Mouse (Mus musculus) ovary, postnatal 36 days (tissue): ENCODE results near the gene Dglucy.
A peak's percentile ranks its signal among the peaks of the same experiment; 100 is the strongest.

Experiments used
- DNase-seq: peaks from one replicate; pipeline ENCODE4 v3.0.0; 2022; ENCODE audit warnings: low spot score, mixed read lengths

The Dglucy gene

GRCm38 (mm10) chr12:100885585-100885984, 106.7 kb downstream of the Dglucy start:
- DNase-seq, result no peak

- DNase-seq, result no peak
Measured at GRCm38 (mm10) chr12:100886877-100887276, 108.0 kb downstream of the Dglucy start.

- DNase-seq, result peak; percentile 21
Measured at GRCm38 (mm10) chr12:100887801-100888258, 109.0 kb downstream of the Dglucy start.

GRCm38 (mm10) chr12:100890548-100890947, 111.7 kb downstream of the Dglucy start:
- no peak for DNase-seq

GRCm38 (mm10) chr12:100895504-100895903, 116.6 kb downstream of the Dglucy start:
- no peak for DNase-seq

GRCm38 (mm10) chr12:100896661-100897060, 117.8 kb downstream of the Dglucy start:
- no peak for DNase-seq

GRCm38 (mm10) chr12:100897736-100898650, 119.1 kb downstream of the Dglucy start:
- no peak for DNase-seq

- DNase-seq, result no peak
Measured at GRCm38 (mm10) chr12:100899111-100899640, 120.3 kb downstream of the Dglucy start.

GRCm38 (mm10) chr12:100900901-100901300, 122.0 kb downstream of the Dglucy start:
- DNase-seq, result no peak

- DNase-seq, result no peak
Measured at GRCm38 (mm10) chr12:100901386-100901785, 122.5 kb downstream of the Dglucy start.

GRCm38 (mm10) chr12:100903761-100904160, 124.9 kb downstream of the Dglucy start:
- no peak for DNase-seq

GRCm38 (mm10) chr12:100906861-100907260, 128.0 kb downstream of the Dglucy start:
- DNase-seq, result no peak

GRCm38 (mm10) chr12:100907598-100908297, 128.9 kb downstream of the Dglucy start, which contains the start of gene Gpr68:
Gpr68 (minus strand) TSS chr12:100908198.
- DNase-seq, result peak; percentile 54

- DNase-seq, result no peak
Measured at GRCm38 (mm10) chr12:100908298-100909034, 129.6 kb downstream of the Dglucy start.

GRCm38 (mm10) chr12:100909765-100910164, 130.9 kb downstream of the Dglucy start:
- no peak for DNase-seq

GRCm38 (mm10) chr12:100910731-100911130, 131.9 kb downstream of the Dglucy start:
- DNase-seq, result no peak

- DNase-seq, result no peak
Measured at GRCm38 (mm10) chr12:100924646-100925339, 145.9 kb downstream of the Dglucy start.

GRCm38 (mm10) chr12:100925644-100926619, 147.1 kb downstream of the Dglucy start:
- DNase-seq, result no peak

GRCm38 (mm10) chr12:100928286-100928685, 149.4 kb downstream of the Dglucy start:
- no peak for DNase-seq

GRCm38 (mm10) chr12:100931653-100932052, 152.8 kb downstream of the Dglucy start:
- no peak for DNase-seq
